Comparison of ENCODE assay signal across 9 mouse cellular contexts in genomic region chr1:87036334-87036733, GRCm38 (mm10). TPM values are rescaled to one million over a fixed set of nuclear protein-coding genes. Genes with fewer than 3 reads are reported as not detected.
DNase-seq lines count a peak whose midpoint lies in the region; ATAC-seq and TF ChIP-seq lines count a peak whose summit lies in the region.
"Had no signal": no experiment of that assay in that cellular context is flagged by ENCODE, and none has a peak within 500 bp of the region (broad histone marks: within the 10 kb centered on the region; RNA-seq: fewer than 3 reads in every experiment).

No protein-coding gene starts in this region.

- no peak for ATAC-seq in heart, embryonic 11.5 days (replicated peaks; ENCODE audit: insufficient number of reproducible peaks, low FRiP score, low TSS enrichment)
- ATAC-seq in forebrain, postnatal 0 days = no peak
- peak; percentile 62 for ATAC-seq in limb, embryonic 14.5 days (ENCODE audit: low FRiP score, low read depth)

- TF ChIP-seq CTCF in E14TG2a.4 (conservative IDR thresholded peaks at IDR 0.05; ENCODE audit: low read length) = no peak
- no peak for TF ChIP-seq CTCF in forebrain, postnatal 0 days (IDR thresholded peaks at IDR 0.05; ENCODE audit: low read depth)

- intact Hi-C loops in heart, postnatal 25 days (cut with DNase I) = no loop called here

- H3K4me1 ChIP-seq in heart, embryonic 11.5 days (ENCODE audit: control insufficient read depth, insufficient read depth, low read length) = peaks cover 17% of the 10 kb centered on the region
- peaks cover 32% of the 10 kb centered on the region for H3K4me1 ChIP-seq in E14TG2a.4 (replicated peaks; ENCODE audit: low read depth, low read length)
- H3K4me1 ChIP-seq in forebrain, postnatal 0 days (ENCODE audit: insufficient read depth) = no peaks in the 10 kb centered on the region
- peaks cover 40% of the 10 kb centered on the region for H3K4me1 ChIP-seq in limb, embryonic 14.5 days (ENCODE audit: control insufficient read depth, insufficient read depth, low read length)

- peak overlapping the region; percentile 6 for H3K27ac ChIP-seq in heart, embryonic 11.5 days (ENCODE audit: low read depth, low read length)
- H3K27ac ChIP-seq in forebrain, postnatal 0 days (ENCODE audit: low read depth, low read length) = no peak overlapping the region
- H3K27ac ChIP-seq in limb, embryonic 14.5 days (replicated peaks; ENCODE audit: low read depth, low read length) = peak overlapping the region; percentile 82

- WGBS in heart, embryonic 11.5 days (ENCODE audit: insufficient replicate concordance) = 56% methylated on average over 3 of the region's 3 CpGs
- WGBS in forebrain, postnatal 0 days = 76% methylated on average over 3 of the region's 3 CpGs
- 61% methylated on average over 3 of the region's 3 CpGs for WGBS in limb, embryonic 14.5 days

- H3K36me3 ChIP-seq in heart, embryonic 11.5 days (ENCODE audit: control insufficient read depth, insufficient read depth, low read length) = no peaks in the 10 kb centered on the region
- H3K36me3 ChIP-seq in E14TG2a.4 (ENCODE audit: insufficient read depth, low read length) = no peaks in the 10 kb centered on the region
- no peaks in the 10 kb centered on the region for H3K36me3 ChIP-seq in forebrain, postnatal 0 days (ENCODE audit: insufficient read depth)
- no peaks in the 10 kb centered on the region for H3K36me3 ChIP-seq in limb, embryonic 14.5 days (ENCODE audit: control insufficient read depth, insufficient read depth, low read length)

- H3K27me3 ChIP-seq in heart, embryonic 11.5 days (ENCODE audit: control insufficient read depth, insufficient read depth, low read length) = no peaks in the 10 kb centered on the region
- H3K27me3 ChIP-seq in E14TG2a.4 (ENCODE audit: insufficient read depth, low read length) = no peaks in the 10 kb centered on the region
- no peaks in the 10 kb centered on the region for H3K27me3 ChIP-seq in forebrain, postnatal 0 days (ENCODE audit: insufficient read depth, low read length)
- no peaks in the 10 kb centered on the region for H3K27me3 ChIP-seq in limb, embryonic 14.5 days (ENCODE audit: control insufficient read depth, insufficient read depth, low read length)

- no peak overlapping the region for H3K9ac ChIP-seq in heart, embryonic 11.5 days (ENCODE audit: low read depth, low read length)
- peak overlapping the region; percentile 18; the same call in 1 of the 2 replicates for H3K9ac ChIP-seq in forebrain, postnatal 0 days
- H3K9ac ChIP-seq in limb, embryonic 14.5 days (ENCODE audit: low read depth, low read length, severe bottlenecking) = peak overlapping the region; percentile 13; the same call in 1 of the 2 replicates

- no peak overlapping the region for H3K4me3 ChIP-seq in heart, embryonic 11.5 days (ENCODE audit: low read depth, low read length)
- H3K4me3 ChIP-seq in E14TG2a.4 (replicated peaks; ENCODE audit: low read length) = peak overlapping the region; percentile 44
- H3K4me3 ChIP-seq in forebrain, postnatal 0 days (ENCODE audit: low read depth, low read length) = no peak overlapping the region
- no peak overlapping the region for H3K4me3 ChIP-seq in limb, embryonic 14.5 days (replicated peaks; ENCODE audit: low read length)

- no peak for DNase-seq in heart, postnatal 25 days (ENCODE audit: low spot score)
- DNase-seq in forebrain, postnatal 0 days = no peak
- peak; percentile 21 for DNase-seq in limb, embryonic 14.5 days (ENCODE audit: low spot score)
- no peak for DNase-seq in urinary bladder, postnatal 25 days (ENCODE audit: low spot score)
- DNase-seq in c-Kit-positive CD71-positive TER-119-positive erythroid progenitor cells, embryonic 14.5 days (ENCODE audit: low spot score) = no peak
- no peak for DNase-seq in thymus, postnatal 14 days
- DNase-seq: cerebellum, adult 2 months had no signal

- H3K9me3 ChIP-seq in heart, embryonic 11.5 days (replicated peaks; ENCODE audit: control insufficient read depth, low read length) = no peaks in the 10 kb centered on the region
- H3K9me3 ChIP-seq in E14TG2a.4 (ENCODE audit: low read length) = no peaks in the 10 kb centered on the region
- no peaks in the 10 kb centered on the region for H3K9me3 ChIP-seq in forebrain, postnatal 0 days (ENCODE audit: low read length)
- no peaks in the 10 kb centered on the region for H3K9me3 ChIP-seq in limb, embryonic 14.5 days (ENCODE audit: control insufficient read depth, low read length)

- TF ChIP-seq POLR2A in limb, embryonic 14.5 days (IDR thresholded peaks at IDR 0.05; ENCODE audit: borderline replicate concordance, extremely low read depth, insufficient read depth, insufficient read length) = no peak

- no peak overlapping the region for H3K4me2 ChIP-seq in heart, embryonic 11.5 days
- no peak overlapping the region for H3K4me2 ChIP-seq in forebrain, postnatal 0 days (ENCODE audit: low read depth)
- no peak overlapping the region for H3K4me2 ChIP-seq in limb, embryonic 14.5 days (replicated peaks; ENCODE audit: low read depth, low read length, severe bottlenecking)

RNA-seq across cellular contexts. Expression of gene Alppl2, which starts 53.4 kb away (rescaled TPM):
- not detected in 2 replicates for polyA plus RNA-seq in heart, embryonic 11.5 days (2014; fragmentation: Nextera tagmentation; extraction: Ambion mirVana)
- not detected for total RNA-seq in heart, postnatal 25 days (2021)
- not detected in 2 replicates for total RNA-seq in forebrain, postnatal 0 days (2014; rRNA removed)
- not detected in 2 replicates for polyA plus RNA-seq in forebrain, postnatal 0 days (2015; fragmentation: Nextera tagmentation; extraction: Ambion mirVana)
- not detected in 2 replicates for polyA plus RNA-seq in limb, embryonic 14.5 days (2012; rRNA removed)
- not detected in 2 replicates for polyA plus RNA-seq in limb, embryonic 14.5 days (2014; fragmentation: Nextera tagmentation; extraction: Ambion mirVana)
- polyA plus RNA-seq: cerebellum, adult 2 months had no signal
